Mouse (Mus musculus) megakaryocyte, adult 5-6 weeks (primary cell): ENCODE measurements at regions not wholly inside any gene's neighbourhood (a gene's known extent, or its start where the extent isn't known, plus 50 kb on each side); places are given as distances from the start of the nearest gene placed in this dataset.

ENCODE experiments used
- ATAC-seq: 2 replicates; pipeline ENCODE4 v1.8.0; 2016; ENCODE audit warnings: mild to moderate bottlenecking, inconsistent platforms; ENCODE audit not compliant: poor library complexity, severe bottlenecking

GRCm38 (mm10) chr1:43882576-43882975, 50.9 kb upstream of the Tpp2 start:
- no peak for ATAC-seq

GRCm38 (mm10) chr1:43880396-43880795, 52.8 kb upstream of the Uxs1 start:
- ATAC-seq: peak; percentile 24

- ATAC-seq: no peak
Observed at GRCm38 (mm10) chr1:43879896-43880295, 52.3 kb upstream of the Uxs1 start.

- no peak for ATAC-seq
Observed at GRCm38 (mm10) chr1:43879163-43879562, 51.6 kb upstream of the Uxs1 start.

GRCm38 (mm10) chr1:43878163-43878562, 50.6 kb upstream of the Uxs1 start:
- ATAC-seq: no peak

GRCm38 (mm10) chr1:43877704-43878103, 50.1 kb upstream of the Uxs1 start:
- no peak for ATAC-seq
